ENCODE assay signal across 26 mouse cellular contexts in genomic region chr16:43799541-43799940, GRCm38 (mm10). TPM values are rescaled to one million over a fixed set of nuclear protein-coding genes. Genes with fewer than 3 reads are reported as not detected.
DNase-seq lines count a peak whose midpoint lies in the region; ATAC-seq and TF ChIP-seq lines count a peak whose summit lies in the region.
"Had no signal": no experiment of that assay in that cellular context is flagged by ENCODE, and none has a peak within 500 bp of the region (broad histone marks: within the 10 kb centered on the region; RNA-seq: fewer than 3 reads in every experiment).

No protein-coding gene starts in this region.

- no peak overlapping the region for H3K9ac ChIP-seq in kidney, embryonic 15.5 days
- no peak overlapping the region; the same call in 1 of the 2 replicates for H3K9ac ChIP-seq in forebrain, embryonic 11.5 days (ENCODE audit: low read length)
- H3K9ac ChIP-seq in midbrain, embryonic 13.5 days (replicated peaks), result no peak overlapping the region
- H3K9ac ChIP-seq in liver, postnatal 0 days (replicated peaks), result no peak overlapping the region
- H3K9ac ChIP-seq: heart, embryonic 12.5 days; stomach, embryonic 15.5 days had no signal

- H3K36me3 ChIP-seq in kidney, embryonic 15.5 days, result no peaks in the 10 kb centered on the region
- no peaks in the 10 kb centered on the region for H3K36me3 ChIP-seq in forebrain, embryonic 11.5 days (ENCODE audit: control insufficient read depth, insufficient read depth, low read length)
- H3K36me3 ChIP-seq in midbrain, embryonic 13.5 days, result no peaks in the 10 kb centered on the region
- no peaks in the 10 kb centered on the region for H3K36me3 ChIP-seq in liver, postnatal 0 days (replicated peaks; ENCODE audit: insufficient read depth, low read length)
- H3K36me3 ChIP-seq: heart, embryonic 12.5 days; stomach, embryonic 15.5 days had no signal

- H3K9me3 ChIP-seq in kidney, embryonic 15.5 days (replicated peaks), result no peaks in the 10 kb centered on the region
- H3K9me3 ChIP-seq in forebrain, embryonic 11.5 days (ENCODE audit: control insufficient read depth, low read length), result peaks cover 6% of the 10 kb centered on the region
- H3K9me3 ChIP-seq in midbrain, embryonic 13.5 days, result 0 out of 2 replicates have a peak, but pooled peaks cover 6% of the 10 kb centered on the region
- no peaks in the 10 kb centered on the region for H3K9me3 ChIP-seq in liver, postnatal 0 days (ENCODE audit: low read length)
- H3K9me3 ChIP-seq: stomach, embryonic 15.5 days had no signal

- peaks cover 31% of the 10 kb centered on the region for H3K4me1 ChIP-seq in kidney, embryonic 15.5 days
- peaks cover 16% of the 10 kb centered on the region; the same call in 1 of the 2 replicates for H3K4me1 ChIP-seq in forebrain, embryonic 11.5 days (replicated peaks; ENCODE audit: control insufficient read depth, insufficient read depth, low read length)
- H3K4me1 ChIP-seq in midbrain, embryonic 13.5 days (replicated peaks), result peaks cover 32% of the 10 kb centered on the region
- no peaks in the 10 kb centered on the region for H3K4me1 ChIP-seq in liver, postnatal 0 days (ENCODE audit: insufficient read depth)
- H3K4me1 ChIP-seq: stomach, embryonic 15.5 days had no signal

- TF ChIP-seq CTCF in liver, postnatal 0 days (IDR thresholded peaks at IDR 0.05; ENCODE audit: low read depth), result no peak

- TF ChIP-seq EP300 in liver, postnatal 0 days (IDR thresholded peaks at IDR 0.05; ENCODE audit: low read depth), result no peak

- no peaks in the 10 kb centered on the region for H3K27me3 ChIP-seq in kidney, embryonic 15.5 days
- H3K27me3 ChIP-seq in forebrain, embryonic 11.5 days (ENCODE audit: control insufficient read depth, insufficient read depth, low read length), result no peaks in the 10 kb centered on the region
- no peaks in the 10 kb centered on the region for H3K27me3 ChIP-seq in midbrain, embryonic 13.5 days
- H3K27me3 ChIP-seq in liver, postnatal 0 days (ENCODE audit: insufficient read depth, low read length), result no peaks in the 10 kb centered on the region
- H3K27me3 ChIP-seq: heart, embryonic 12.5 days; stomach, embryonic 15.5 days had no signal

- no peak for ATAC-seq in kidney, embryonic 15.5 days (replicated peaks; ENCODE audit: low FRiP score)
- peak; percentile 47 for ATAC-seq in forebrain, embryonic 11.5 days (replicated peaks; ENCODE audit: low FRiP score)
- peak; percentile 57 for ATAC-seq in midbrain, embryonic 13.5 days
- no peak for ATAC-seq in liver, postnatal 0 days
- ATAC-seq: CD4-positive, CD25-positive, alpha-beta regulatory T cell, adult 4 months; intestine, embryonic 16.5 days had no signal

- H3K4me2 ChIP-seq in kidney, embryonic 15.5 days, result no peak overlapping the region
- H3K4me2 ChIP-seq in forebrain, embryonic 11.5 days (ENCODE audit: low read depth, low read length, severe bottlenecking), result no peak overlapping the region
- H3K4me2 ChIP-seq in midbrain, embryonic 13.5 days (replicated peaks), result 0 out of 2 replicates have a peak overlapping the region, but pooled peaks have one; percentile 17
- H3K4me2 ChIP-seq in liver, postnatal 0 days (ENCODE audit: low read depth, low read length), result no peak overlapping the region
- H3K4me2 ChIP-seq: heart, embryonic 12.5 days; stomach, embryonic 15.5 days had no signal

- WGBS in kidney, embryonic 15.5 days, result 45% methylated on average over 4 of the region's 4 CpGs
- WGBS in forebrain, embryonic 11.5 days, result 20% methylated on average over 4 of the region's 4 CpGs
- 17% methylated on average over 4 of the region's 4 CpGs for WGBS in midbrain, embryonic 13.5 days
- 62% methylated on average over 4 of the region's 4 CpGs for WGBS in liver, postnatal 0 days (ENCODE audit: insufficient replicate concordance)

- peak; percentile 9 for DNase-seq in embryo, embryonic 11 days
- no peak for DNase-seq in embryo, embryonic 9.5 days (ENCODE audit: extremely low spot score)
- DNase-seq in kidney, adult 8-10 months, result no peak
- no peak for DNase-seq in forebrain, embryonic 11.5 days (ENCODE audit: low spot score)
- DNase-seq in urinary bladder, postnatal 4 days (ENCODE audit: low spot score in 2 of 2), result no peak
- no peak for DNase-seq in liver, postnatal 0 days
- DNase-seq: adrenal gland, postnatal 36 days; cerebellum, adult 2 months; gastrocnemius, adult 2 months; heart, postnatal 14 days; layer of hippocampus, postnatal 36 days; lung, postnatal 14 days; right cerebral cortex, postnatal 14 days; thymus, adult 18-20 months; thymus, postnatal 4 days had no signal

- no peak overlapping the region for H3K4me3 ChIP-seq in kidney, embryonic 15.5 days (replicated peaks)
- no peak overlapping the region for H3K4me3 ChIP-seq in forebrain, embryonic 11.5 days (ENCODE audit: low read depth, low read length)
- H3K4me3 ChIP-seq in midbrain, embryonic 13.5 days (replicated peaks), result no peak overlapping the region
- no peak overlapping the region for H3K4me3 ChIP-seq in liver, postnatal 0 days (ENCODE audit: low read depth, low read length)
- H3K4me3 ChIP-seq: gastrocnemius, adult 2 months; heart, embryonic 12.5 days; megakaryocyte, embryonic 14.5 days; myocyte; stomach, embryonic 15.5 days had no signal

- peak overlapping the region; percentile 80 for H3K27ac ChIP-seq in kidney, embryonic 15.5 days
- peak overlapping the region; percentile 64 for H3K27ac ChIP-seq in forebrain, embryonic 11.5 days (ENCODE audit: low read depth, low read length)
- no peak overlapping the region for H3K27ac ChIP-seq in midbrain, embryonic 13.5 days
- H3K27ac ChIP-seq in liver, postnatal 0 days (ENCODE audit: low read depth), result no peak overlapping the region
- H3K27ac ChIP-seq: gastrocnemius, adult 2 months; hindbrain, embryonic 14.5 days; stomach, embryonic 15.5 days had no signal

RNA-seq across cellular contexts. Expression of gene Drd3, which starts 45.7 kb away (rescaled TPM):
- polyA plus RNA-seq in kidney, embryonic 15.5 days (2015; fragmentation: Nextera tagmentation; extraction: Ambion mirVana), result not detected in 2 replicates
- 0.11 and 0.19 TPM in 2 replicates for polyA plus RNA-seq in forebrain, embryonic 11.5 days (2014; fragmentation: Nextera tagmentation; extraction: Ambion mirVana)
- not detected in 2 replicates for polyA plus RNA-seq in midbrain, embryonic 13.5 days (2015; fragmentation: Nextera tagmentation; extraction: Ambion mirVana)
- not detected in 2 replicates for polyA plus RNA-seq in liver, postnatal 0 days (2015; fragmentation: Nextera tagmentation; extraction: Ambion mirVana)
- polyA plus RNA-seq: CD4-positive, CD25-positive, alpha-beta regulatory T cell, adult 4 months; heart, embryonic 12.5 days; hindbrain, embryonic 14.5 days; intestine, embryonic 16.5 days; limb, embryonic 14.5 days; liver, embryonic 16.5 days; myocyte had no signal

Comparison
In these comparisons a context has a peak if more than half of its experiments do, and no peak if none do; other contexts are left out.
1. ATAC-seq: peak in forebrain, embryonic 11.5 days (single experiment) and midbrain, embryonic 13.5 days (single experiment); none in kidney, embryonic 15.5 days (single experiment) and liver, postnatal 0 days (single experiment).
2. H3K27ac ChIP-seq: peak in kidney, embryonic 15.5 days (single experiment) and forebrain, embryonic 11.5 days (single experiment); none in midbrain, embryonic 13.5 days (single experiment) and liver, postnatal 0 days (single experiment).